Mouse (Mus musculus) right cerebral cortex, postnatal 4 days (tissue): Measurements from ENCODE around the gene Zfp968.
"Not testable (repeated sequence)": the region's sequence is repeated elsewhere in the genome, so short reads cannot be mapped to it uniquely, and the experiment has no call there.

Experiments
- DNase-seq: peaks from one replicate; pipeline ENCODE4 v3.0.0-alpha.2; 2022

The Zfp968 gene

DNA sequence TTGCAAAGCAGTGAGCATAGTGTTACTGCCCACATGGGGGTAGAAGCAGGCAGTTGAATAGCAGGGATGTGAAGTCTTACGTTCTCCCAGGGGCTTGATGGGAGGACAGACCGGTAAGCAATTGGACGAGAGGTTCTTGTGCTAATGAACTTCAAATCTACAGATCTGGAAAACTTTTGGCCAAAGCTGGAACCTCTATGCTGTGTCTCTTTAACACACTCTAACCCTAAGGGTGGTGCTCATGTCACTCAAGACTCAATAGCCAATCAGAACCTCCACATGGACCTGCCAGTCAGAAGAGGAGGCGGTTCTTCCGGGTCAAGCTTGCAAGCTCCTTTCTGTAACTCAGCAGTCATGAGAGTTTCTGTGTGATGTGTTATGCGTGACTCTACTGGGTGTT is at the start of gene Zfp968:
Gene Zfp968 (plus strand): TSS at position 301 of the 400 bp plus-strand sequence.
- DNase-seq: not testable (repeated sequence)

DNA sequence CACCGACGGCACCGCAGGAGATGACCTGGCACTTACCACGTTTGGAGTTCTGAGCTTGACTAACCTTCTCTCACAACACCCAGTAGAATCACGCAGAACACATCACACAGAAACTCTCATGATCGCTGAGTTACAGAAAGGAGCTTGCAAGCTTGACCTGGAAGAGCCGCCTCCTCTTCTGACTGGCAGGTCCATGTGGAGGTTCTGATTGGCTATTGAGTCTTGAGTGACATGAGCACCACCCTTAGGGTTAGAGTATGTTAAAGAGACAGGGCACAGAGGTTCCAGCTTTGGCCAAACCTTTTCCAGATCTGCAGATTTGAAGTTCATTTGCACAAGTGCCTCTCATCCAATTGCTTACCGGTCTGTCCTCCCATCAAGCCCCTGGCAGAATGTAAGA is 34.1 kb upstream of the Zfp968 start, which contains the start of gene Gm4631:
Gene Gm4631 (minus strand): TSS at position 101 of the 400 bp plus-strand sequence.
- not testable (repeated sequence) for DNase-seq
